Mouse (Mus musculus) macrophage (primary cell): ENCODE measurements at regions not wholly inside any gene's neighbourhood (a gene's known extent, or its start where the extent isn't known, plus 50 kb on each side); places are given as distances from the start of the nearest gene placed in this dataset.

Experiments used
- H3K27ac ChIP-seq: fragments of 350-480 bp; formaldehyde crosslinking; 2 replicates; pipeline ENCODE4 v1.9.0; 2021
- H3K36me3 ChIP-seq: fragments of 350-480 bp; formaldehyde crosslinking; 2 replicates; pipeline ENCODE4 v1.9.0; 2021; ENCODE audit errors: inconsistent target
- H3K4me3 ChIP-seq: fragments of 350-480 bp; formaldehyde crosslinking; 2 replicates; pipeline ENCODE4 v1.9.0; 2021; ENCODE audit errors: inconsistent target
- H3K79me2 ChIP-seq: fragments of 350-480 bp; formaldehyde crosslinking; 2 replicates; pipeline ENCODE4 v1.9.0; 2021; ENCODE audit errors: inconsistent target
- WGBS: methylation state at CpG from one replicate; pipeline ENCODE4 v1.1.7; 2026; ENCODE audit warnings: inconsistent platforms; ENCODE audit not compliant: missing documents; 5-methylcytosine and 5-hydroxymethylcytosine counted together

DNA sequence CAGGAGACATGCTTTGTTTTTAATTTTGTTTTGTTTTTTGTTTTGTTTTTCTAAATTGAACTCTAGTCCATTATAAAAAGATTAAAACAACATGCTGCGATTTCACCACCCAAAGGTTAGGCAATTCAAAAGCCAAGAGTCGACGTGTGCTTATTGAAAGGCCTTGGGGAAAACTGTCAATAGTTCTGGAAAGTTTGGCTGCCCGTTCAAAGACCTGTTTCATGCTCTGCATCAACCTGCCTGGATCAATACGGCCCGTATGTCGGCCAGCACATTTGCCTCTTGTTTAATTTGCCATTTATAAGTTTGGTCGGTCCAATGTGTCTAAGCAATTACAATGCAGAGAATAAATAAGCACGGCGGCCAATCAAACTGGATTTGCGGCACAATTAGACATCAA, 234.3 kb upstream of the Cxcr4 start:
- Histone ChIP-seq H3K4me3 (no peak overlapping the region), H3K27ac (no peak overlapping the region)
- WGBS: 97% methylated on average over 11 of the region's 11 CpGs

DNA sequence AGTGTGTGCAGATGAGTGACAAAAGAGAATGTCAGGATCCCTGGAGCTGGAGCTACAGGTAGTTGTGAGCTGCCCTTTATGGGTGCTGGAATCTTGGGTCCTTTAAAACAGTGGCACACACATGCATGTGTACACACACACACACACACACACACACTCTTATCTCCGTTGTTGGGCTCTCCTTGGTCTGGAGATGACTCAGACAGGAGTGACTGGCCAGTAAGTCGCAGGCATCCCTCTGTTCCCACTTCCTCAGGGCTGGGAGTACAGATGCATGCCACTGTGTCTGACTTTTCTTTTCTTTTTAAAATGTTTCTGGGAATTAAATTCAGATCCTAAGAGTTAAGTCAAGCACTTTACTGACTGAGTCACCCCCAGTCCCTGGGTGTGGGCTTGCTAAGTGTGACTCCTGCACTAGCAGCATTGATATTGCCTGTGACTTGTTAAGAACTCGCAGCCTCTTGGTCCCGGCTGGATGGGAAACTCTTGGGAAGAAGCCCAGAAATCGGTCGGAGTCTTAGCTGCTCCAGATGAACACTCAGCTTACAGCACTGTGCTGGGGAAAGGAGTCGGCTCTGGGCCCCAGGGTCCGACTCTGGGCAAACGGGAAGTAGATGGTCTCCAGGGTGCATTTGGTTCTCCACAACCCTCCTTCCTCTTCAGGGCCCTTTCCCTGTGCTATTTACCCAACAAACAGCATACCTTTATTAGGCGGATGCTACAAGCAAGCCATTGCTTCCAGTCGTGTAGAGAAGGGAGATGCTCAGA, 233.0 kb upstream of the Cxcr4 start:
- WGBS: 34% methylated on average over 10 of the region's 11 CpGs
- H3K36me3 ChIP-seq: no peaks in the 10 kb centered on the region
- no peaks in the 10 kb centered on the region for H3K79me2 ChIP-seq
- no peak overlapping the region for H3K4me3 ChIP-seq
- no peak overlapping the region for H3K27ac ChIP-seq

More for the DNA sequence above, 234.3 kb upstream of the Cxcr4 start:
- H3K36me3 ChIP-seq: no peaks in the 10 kb centered on the region
- H3K79me2 ChIP-seq: no peaks in the 10 kb centered on the region

DNA sequence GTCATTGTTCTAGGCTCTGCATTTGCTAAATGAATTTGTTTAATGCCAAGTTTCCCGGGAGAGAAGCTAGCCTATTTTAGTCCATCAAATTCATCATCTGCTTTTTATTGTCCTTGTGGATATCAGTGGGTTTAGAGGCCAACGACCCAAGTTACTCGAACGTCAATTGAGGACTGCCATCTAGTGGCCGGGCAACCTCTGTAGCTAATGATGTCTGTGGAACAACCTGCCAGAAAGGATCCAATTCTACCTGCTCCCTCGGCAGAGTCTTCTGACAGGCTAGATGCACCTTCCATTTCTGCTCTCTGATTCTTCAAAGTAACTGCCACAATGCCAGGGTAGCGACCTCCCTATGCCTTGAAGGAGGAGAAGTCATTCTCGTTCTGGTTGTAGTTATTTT, 232.1 kb upstream of the Cxcr4 start:
- WGBS: 3% methylated on average over 8 of the region's 8 CpGs
- Histone ChIP-seq H3K79me2 (no peaks in the 10 kb centered on the region), H3K36me3 (no peaks in the 10 kb centered on the region), H3K27ac (no peak overlapping the region), H3K4me3 (no peak overlapping the region)

DNA sequence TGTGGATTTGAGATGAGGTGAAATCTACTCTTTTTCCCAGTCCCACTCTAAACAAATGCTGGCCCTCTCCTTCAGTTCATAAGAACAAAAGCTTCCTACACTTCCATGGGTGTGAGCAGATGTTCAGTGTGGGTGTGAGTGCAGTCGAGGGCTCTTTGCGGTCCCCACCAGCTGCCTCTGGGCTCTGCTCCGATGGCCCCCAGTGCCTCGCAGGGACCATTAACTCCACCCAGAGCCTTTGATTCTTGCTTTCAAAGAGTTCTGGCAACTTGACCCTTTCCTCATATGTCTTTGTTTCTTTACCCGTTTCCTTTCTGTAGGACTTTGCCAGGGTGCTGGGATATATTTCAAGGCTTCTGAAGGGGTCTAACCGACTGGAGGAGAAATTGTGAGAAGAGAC, 229.9 kb upstream of the Cxcr4 start:
- no peaks in the 10 kb centered on the region for H3K79me2 ChIP-seq
- no peak overlapping the region for H3K27ac ChIP-seq
- no peaks in the 10 kb centered on the region for H3K36me3 ChIP-seq
- H3K4me3 ChIP-seq: no peak overlapping the region
- WGBS: 97% methylated on average over 6 of the region's 6 CpGs

DNA sequence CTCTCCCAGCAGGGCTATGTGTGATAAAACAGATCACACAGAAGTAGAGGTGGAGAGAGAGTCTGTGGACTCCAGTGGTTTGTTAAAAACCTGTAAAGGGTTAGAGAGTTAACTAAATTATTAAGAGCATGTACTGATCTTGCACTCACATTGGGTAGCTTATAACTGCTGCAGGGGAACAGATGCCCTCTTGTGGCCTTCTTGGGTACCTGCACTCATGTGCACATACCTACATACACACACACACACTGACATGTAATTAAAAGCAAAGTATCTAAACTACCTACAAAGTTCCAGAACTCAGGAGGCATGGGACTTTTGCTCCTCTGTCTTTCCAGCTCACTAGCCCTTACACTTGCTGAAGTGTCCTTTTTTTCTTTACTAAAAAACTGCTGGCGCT, 228.4 kb upstream of the Cxcr4 start:
- WGBS: 95% methylated on average over 1 of the region's 1 CpGs
- H3K27ac ChIP-seq: no peak overlapping the region

DNA sequence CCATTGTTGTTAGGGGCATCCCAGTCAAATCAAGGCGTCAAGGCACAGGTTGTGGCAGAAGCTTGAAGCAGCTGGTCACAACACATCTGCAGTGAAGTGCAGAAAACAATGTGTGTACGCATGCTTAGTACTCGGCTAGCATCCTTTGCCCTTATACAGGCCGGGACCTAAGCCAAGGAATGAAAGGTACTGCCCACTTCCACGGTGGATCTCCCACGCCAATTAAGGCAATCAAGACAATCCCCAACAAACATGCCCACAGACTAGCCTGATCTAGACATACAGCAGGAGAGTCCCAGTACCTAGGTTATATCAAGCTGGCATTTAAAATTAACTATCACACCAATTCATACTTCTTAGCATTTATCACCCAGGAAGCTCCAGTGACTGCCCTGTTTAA, 227.5 kb upstream of the Cxcr4 start:
- H3K79me2 ChIP-seq: no peaks in the 10 kb centered on the region
- 98% methylated on average over 6 of the region's 6 CpGs for WGBS
- no peak overlapping the region for H3K4me3 ChIP-seq
- H3K36me3 ChIP-seq: no peaks in the 10 kb centered on the region
- no peak overlapping the region for H3K27ac ChIP-seq

More for the DNA sequence above, 228.4 kb upstream of the Cxcr4 start:
- no peaks in the 10 kb centered on the region for H3K79me2 ChIP-seq
- H3K4me3 ChIP-seq: no peak overlapping the region
- no peaks in the 10 kb centered on the region for H3K36me3 ChIP-seq

DNA sequence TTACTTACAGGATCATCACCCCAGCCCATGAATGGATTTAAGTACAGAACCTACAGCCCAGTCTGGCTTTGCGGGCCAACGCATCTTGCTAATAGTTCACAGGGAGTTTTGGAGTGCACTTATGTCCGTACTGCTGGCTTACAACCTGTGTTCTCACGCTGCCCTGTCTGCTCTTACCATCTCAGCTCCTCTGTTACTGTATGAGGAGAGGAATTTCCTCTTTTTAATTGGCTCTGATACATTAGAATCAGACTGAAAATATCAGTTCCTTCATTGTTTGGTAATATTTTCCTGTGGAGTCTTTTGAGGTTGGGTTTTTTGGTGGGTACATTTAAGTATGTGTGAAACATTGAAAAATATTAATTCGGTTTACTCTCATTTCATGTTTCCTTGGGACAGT, 221.3 kb upstream of the Cxcr4 start:
- Histone ChIP-seq H3K79me2 (no peaks in the 10 kb centered on the region), H3K36me3 (no peaks in the 10 kb centered on the region)
- WGBS: 66% methylated on average over 5 of the region's 5 CpGs

DNA sequence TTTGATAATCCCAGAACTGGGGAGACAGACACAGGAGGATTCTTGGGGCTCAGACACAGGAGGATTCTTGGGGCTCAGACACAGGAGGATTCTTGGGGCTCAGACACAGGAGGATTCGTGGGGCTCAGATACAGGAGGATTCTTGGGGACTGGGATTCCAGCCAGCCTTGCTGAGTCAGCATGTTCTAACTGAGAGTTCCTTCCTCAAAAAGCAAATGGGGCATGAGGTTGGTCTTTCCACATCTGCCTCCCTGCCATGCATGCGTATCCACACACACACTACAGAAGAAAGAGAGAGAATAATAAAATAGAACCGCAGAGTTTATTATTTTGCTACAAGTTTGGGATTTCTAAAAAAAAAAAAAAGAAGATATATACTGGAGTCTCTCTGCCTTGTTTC, 218.8 kb upstream of the Cxcr4 start:
- no peaks in the 10 kb centered on the region for H3K36me3 ChIP-seq
- WGBS: 21% methylated on average over 3 of the region's 3 CpGs
- H3K27ac ChIP-seq: no peak overlapping the region
- no peaks in the 10 kb centered on the region for H3K79me2 ChIP-seq
- H3K4me3 ChIP-seq: no peak overlapping the region

More for the DNA sequence above, 221.3 kb upstream of the Cxcr4 start:
- no peak overlapping the region for H3K27ac ChIP-seq
- no peak overlapping the region for H3K4me3 ChIP-seq

DNA sequence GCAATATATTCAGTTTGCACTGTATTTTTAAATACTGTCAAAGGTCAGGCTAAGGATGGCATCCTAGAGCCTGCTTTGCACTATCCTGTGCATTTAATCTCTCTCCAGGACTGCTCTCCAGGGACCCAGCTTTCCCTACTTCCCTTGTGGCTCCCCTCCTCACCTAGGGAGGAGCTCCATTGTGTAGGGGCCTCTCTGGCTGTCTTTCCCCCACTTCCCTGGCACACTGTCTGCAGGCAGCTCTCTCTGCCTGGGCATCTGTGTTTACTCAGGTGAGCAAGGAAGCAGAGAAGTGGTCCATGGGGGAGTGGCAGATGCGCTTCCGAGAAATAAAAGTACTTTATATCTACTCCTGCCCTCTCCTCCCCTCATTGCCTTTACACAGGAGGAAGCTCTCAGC, 218.0 kb upstream of the Cxcr4 start:
- Histone ChIP-seq H3K27ac (no peak overlapping the region), H3K79me2 (no peaks in the 10 kb centered on the region), H3K4me3 (no peak overlapping the region), H3K36me3 (no peaks in the 10 kb centered on the region)
- WGBS: 92% methylated on average over 2 of the region's 2 CpGs

DNA sequence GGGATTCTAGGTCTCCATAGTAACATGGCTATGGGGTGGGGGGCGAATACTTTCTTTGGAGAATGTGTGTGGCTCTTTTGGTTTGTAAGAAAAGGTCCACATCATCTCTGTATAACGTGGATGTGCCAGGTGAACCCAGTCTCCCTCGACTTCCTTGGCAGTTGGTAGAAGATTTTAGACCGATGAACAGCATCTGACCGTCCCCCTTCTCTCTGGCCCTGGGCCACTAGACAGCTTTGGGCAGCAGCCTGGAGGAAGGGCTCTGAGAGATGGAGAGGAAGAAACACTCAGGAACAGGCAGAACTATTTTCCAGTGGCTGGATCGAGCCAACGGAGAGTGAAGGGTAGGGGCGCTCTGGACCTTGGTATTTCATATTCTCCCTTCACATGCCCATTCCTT, 217.5 kb upstream of the Cxcr4 start:
- Histone ChIP-seq H3K4me3 (no peak overlapping the region), H3K79me2 (no peaks in the 10 kb centered on the region), H3K36me3 (no peaks in the 10 kb centered on the region), H3K27ac (no peak overlapping the region)
- 96% methylated on average over 8 of the region's 8 CpGs for WGBS

DNA sequence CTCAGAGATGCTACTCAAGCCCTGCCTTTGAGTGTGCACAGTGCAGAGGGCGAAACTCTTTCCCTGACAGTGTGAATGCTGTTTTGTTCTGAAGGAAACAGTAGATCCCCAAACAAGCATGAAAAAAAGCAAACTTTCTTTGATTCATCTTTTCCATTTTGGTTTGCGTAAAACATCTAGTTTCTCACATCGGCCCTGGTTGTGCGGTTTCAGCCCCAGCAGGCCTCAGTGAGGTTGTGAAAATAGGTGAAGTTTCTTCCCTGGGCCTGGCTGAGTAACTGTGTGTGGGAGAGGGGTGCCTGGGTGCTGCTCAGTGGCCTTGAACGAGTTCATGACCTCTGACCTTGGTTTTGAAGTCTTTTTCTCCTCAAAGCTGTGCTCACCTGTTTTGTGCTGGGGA, 216.5 kb upstream of the Cxcr4 start:
- Histone ChIP-seq H3K27ac (no peak overlapping the region), H3K36me3 (no peaks in the 10 kb centered on the region), H3K4me3 (no peak overlapping the region), H3K79me2 (no peaks in the 10 kb centered on the region)
- 94% methylated on average over 5 of the region's 5 CpGs for WGBS

DNA sequence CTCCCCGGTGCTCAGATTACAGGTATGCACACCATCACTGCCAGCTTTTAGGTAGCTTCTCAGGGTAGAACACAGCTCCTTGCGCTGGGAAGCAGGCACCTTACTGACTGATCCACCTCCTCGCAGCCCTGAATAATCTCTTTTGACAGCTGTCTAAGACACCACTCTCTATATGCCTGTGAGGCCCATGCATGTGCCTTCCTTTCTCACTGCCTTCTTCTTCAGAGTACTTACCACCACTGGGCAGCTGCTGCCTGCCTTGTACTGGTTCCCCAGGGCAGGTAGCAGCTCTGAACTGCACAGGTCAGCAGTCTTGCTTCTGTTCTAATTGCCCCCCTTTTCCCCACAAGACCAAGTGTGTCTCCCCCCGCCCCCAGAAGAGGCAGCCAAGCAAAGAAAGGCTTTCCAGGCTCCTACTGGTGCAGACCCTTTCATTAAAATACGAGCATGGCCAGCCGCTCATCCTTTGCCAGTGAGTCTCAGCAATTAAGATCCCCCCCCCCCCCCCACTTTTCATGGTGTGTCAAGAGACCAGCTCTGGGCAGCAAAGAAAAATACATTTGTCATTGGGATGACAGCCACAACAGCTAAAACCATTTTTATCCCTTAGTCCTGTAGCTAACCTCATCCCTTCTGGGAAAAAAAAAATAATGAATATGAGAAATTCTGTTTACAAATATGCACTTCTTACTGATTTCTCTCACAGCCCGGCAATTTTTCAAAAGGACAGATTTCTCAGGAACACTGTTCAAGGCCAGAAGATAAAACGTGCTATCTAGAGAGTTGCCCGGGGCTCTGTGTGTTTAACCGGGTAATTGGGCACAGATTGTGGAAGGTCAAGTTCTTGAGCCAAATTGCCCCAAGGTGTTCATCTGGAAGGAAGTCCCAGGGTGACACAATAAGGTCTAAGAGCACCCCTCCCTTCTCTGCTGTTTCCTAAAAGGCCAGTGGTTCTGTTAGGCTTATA, 213.9 kb upstream of the Cxcr4 start:
- Histone ChIP-seq H3K27ac (no peak overlapping the region), H3K4me3 (no peak overlapping the region), H3K79me2 (no peaks in the 10 kb centered on the region), H3K36me3 (no peaks in the 10 kb centered on the region)
- WGBS: 93% methylated on average over 10 of the region's 10 CpGs

DNA sequence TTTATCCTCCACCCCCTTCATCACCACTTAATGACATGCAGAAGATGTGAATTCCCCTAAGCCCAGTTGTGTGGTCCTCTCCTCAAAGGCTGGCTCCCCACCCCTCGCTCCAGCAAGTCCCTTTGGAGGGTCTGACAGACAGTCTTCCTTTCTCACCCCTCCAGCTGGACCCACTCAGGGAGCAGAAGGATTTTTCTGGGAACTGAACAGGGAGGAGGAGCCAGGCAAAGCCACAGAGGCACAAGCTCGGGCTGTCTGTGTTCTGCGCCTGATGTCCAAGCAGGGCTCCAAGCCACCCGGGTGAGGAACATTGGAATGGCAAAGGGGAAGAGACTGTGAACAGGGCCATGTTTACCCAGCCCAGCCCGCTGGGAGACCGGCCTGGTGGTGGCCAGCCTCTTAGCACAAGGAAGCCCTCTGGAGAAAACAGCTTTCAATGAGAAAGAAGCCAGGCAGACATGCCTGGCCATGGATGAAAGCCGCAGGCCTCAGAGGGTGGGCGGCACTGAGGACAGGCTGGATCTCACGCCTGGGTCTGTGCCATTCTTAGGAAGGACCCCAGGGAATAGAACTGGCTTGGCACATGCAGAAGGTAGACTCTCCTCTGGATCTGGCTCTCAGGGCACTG, 211.5 kb upstream of the Cxcr4 start:
- no peaks in the 10 kb centered on the region for H3K36me3 ChIP-seq
- no peaks in the 10 kb centered on the region for H3K79me2 ChIP-seq
- H3K27ac ChIP-seq: no peak overlapping the region
- no peak overlapping the region for H3K4me3 ChIP-seq
- 87% methylated on average over 9 of the region's 9 CpGs for WGBS

DNA sequence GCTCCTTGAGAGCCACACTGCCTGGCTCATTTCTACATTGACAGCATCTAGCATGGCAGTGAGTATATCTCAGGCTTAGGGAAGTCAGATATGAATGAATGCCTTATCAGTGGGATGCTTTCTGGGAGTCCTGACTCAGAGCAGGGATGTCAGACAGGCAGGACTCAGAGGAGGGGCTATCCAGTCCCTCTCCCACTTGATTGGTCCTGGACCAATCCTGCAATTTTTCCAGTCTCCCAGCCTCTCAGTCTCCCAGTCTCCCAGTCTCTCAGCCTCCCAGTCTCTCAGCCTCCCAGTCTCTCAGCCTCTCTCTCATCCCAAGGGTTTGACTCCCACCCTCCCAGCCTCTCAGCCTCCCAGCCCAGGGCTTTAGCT, 211.0 kb upstream of the Cxcr4 start:
- no peaks in the 10 kb centered on the region for H3K36me3 ChIP-seq
- no peak overlapping the region for H3K4me3 ChIP-seq
- H3K79me2 ChIP-seq: no peaks in the 10 kb centered on the region
- no peak overlapping the region for H3K27ac ChIP-seq

DNA sequence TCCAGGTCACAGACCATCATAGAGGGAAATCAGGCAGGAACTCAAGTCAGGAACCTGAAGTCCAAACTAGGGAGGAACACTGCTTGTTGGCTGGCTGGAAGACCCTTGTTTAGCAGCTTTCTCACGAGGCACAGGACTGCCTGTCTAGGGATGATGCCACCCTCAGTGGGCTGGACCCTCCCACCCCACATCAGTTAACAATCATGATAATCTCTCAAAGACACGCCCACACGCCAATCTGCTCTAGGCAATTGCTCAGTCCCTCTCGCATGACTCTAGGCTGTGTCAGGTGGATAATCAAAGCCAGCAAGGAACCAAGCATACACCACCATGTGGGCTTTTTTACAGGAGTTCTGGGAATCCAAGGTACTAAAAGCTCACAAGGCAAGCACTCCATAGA, 206.6 kb upstream of the Cxcr4 start:
- H3K36me3 ChIP-seq: no peaks in the 10 kb centered on the region
- H3K27ac ChIP-seq: no peak overlapping the region
- no peak overlapping the region for H3K4me3 ChIP-seq
- WGBS: 98% methylated on average over 4 of the region's 4 CpGs
- H3K79me2 ChIP-seq: no peaks in the 10 kb centered on the region
